Mouse (Mus musculus): Measurements from ENCODE around the gene Fam53b. TPM values are rescaled to one million over a fixed set of nuclear protein-coding genes. Genes with fewer than 3 reads are reported as not detected.

Gene Fam53b
- polyA plus RNA-seq, 1 experiment from 2014 or later, result 20.4 TPM

DNA sequence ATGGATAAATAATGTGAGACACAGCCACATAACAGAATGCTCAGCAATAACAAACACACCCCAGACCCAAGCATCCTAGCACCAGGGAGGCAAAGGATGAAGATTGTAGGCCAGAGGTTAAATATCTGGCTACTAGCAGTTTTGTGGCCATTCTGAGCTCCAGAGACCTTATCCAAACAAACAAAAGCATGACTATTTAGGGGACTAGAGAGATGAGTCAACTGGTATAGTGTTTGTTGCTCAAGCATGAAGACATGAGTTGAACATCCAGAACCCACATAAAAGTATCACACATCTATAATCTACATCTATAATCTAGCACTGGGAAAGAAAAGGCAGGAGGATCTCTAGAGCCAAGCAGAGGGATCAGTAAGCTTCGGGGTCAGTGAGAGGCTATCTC is 28.8 kb upstream of the Fam53b start:
- Histone ChIP-seq H3K4me3 (ENCODE audit: low read depth, low read length) (no peak overlapping the region), H3K9me3 (ENCODE audit: control insufficient read depth, low read length) (no peaks in the 10 kb centered on the region), H3K9ac (ENCODE audit: low read length) (no peak overlapping the region), H3K27ac (ENCODE audit: low read depth) (no peak overlapping the region), H3K4me2 (ENCODE audit: low read length) (no peak overlapping the region), H3K4me1 (replicated peaks; ENCODE audit: control insufficient read depth, insufficient read depth, low read length) (no peaks in the 10 kb centered on the region), H3K36me3 (ENCODE audit: control insufficient read depth, insufficient read depth, low read length) (peaks cover 59% of the 10 kb centered on the region), H3K27me3 (replicated peaks; ENCODE audit: control insufficient read depth, insufficient read depth, low read length) (no peaks in the 10 kb centered on the region)
- 84% methylated on average over 1 of the region's 1 CpGs for WGBS
- DNase-seq (ENCODE audit: low spot score), result no peak
- ATAC-seq (replicated peaks; ENCODE audit: low FRiP score, low TSS enrichment, low read depth), result no peak

DNA sequence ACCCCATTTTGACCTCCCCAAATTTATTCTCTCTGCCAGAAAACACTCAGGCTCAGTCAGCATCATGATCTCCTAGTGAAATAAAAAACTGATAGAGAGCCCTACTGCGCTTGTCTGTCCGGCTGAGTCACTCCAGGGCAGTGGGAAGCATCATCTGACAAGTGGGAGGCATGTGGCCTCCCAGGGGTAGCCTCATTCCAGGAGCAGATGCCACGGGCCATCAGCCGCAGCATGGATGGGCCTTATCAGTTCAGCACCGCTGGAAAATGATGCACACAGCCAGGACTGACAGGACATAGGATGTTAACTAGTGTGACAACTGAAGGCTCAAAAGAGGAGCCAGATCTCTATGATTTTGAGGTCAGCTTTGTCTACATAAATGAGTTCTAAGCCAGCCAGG is 27.6 kb upstream of the Fam53b start:
- DNase-seq (ENCODE audit: low spot score) (no peak), ATAC-seq (replicated peaks; ENCODE audit: low FRiP score, low TSS enrichment, low read depth) (no peak)
- no peaks in the 10 kb centered on the region for H3K27me3 ChIP-seq (replicated peaks; ENCODE audit: control insufficient read depth, insufficient read depth, low read length)
- no peak overlapping the region for H3K9ac ChIP-seq (ENCODE audit: low read length)
- no peak overlapping the region for H3K4me3 ChIP-seq (ENCODE audit: low read depth, low read length)
- H3K4me2 ChIP-seq (ENCODE audit: low read length), result no peak overlapping the region
- no peaks in the 10 kb centered on the region for H3K9me3 ChIP-seq (ENCODE audit: control insufficient read depth, low read length)
- H3K27ac ChIP-seq (ENCODE audit: low read depth), result no peak overlapping the region
- no peaks in the 10 kb centered on the region for H3K4me1 ChIP-seq (replicated peaks; ENCODE audit: control insufficient read depth, insufficient read depth, low read length)
- peaks cover 60% of the 10 kb centered on the region for H3K36me3 ChIP-seq (ENCODE audit: control insufficient read depth, insufficient read depth, low read length)
- WGBS, result 75% methylated on average over 5 of the region's 5 CpGs

DNA sequence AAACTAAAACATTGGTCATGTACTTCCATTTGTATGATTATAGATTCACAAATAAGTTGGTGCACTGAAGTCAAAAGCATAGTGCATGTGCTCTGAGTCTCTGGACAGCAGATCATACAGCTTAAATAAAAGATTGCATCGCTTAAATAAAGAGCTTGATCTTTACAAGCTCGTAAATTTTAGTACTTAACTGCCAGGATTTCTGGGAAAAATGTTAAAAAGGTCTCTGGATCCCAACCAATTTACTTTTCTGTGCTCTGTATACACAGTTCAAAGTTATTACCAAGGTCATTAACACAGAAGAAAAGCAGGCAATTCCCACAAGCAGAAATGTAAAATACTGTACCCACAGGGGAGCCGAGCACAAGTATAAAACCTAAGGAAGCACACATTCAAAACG is 17.3 kb upstream of the Fam53b start:
- Histone ChIP-seq H3K4me2 (ENCODE audit: low read length) (no peak overlapping the region), H3K9ac (ENCODE audit: low read length) (no peak overlapping the region), H3K4me3 (ENCODE audit: low read depth, low read length) (no peak overlapping the region), H3K27me3 (replicated peaks; ENCODE audit: control insufficient read depth, insufficient read depth, low read length) (no peaks in the 10 kb centered on the region), H3K4me1 (replicated peaks; ENCODE audit: control insufficient read depth, insufficient read depth, low read length) (no peaks in the 10 kb centered on the region), H3K27ac (ENCODE audit: low read depth) (no peak overlapping the region), H3K36me3 (ENCODE audit: control insufficient read depth, insufficient read depth, low read length) (peaks cover 59% of the 10 kb centered on the region), H3K9me3 (ENCODE audit: control insufficient read depth, low read length) (no peaks in the 10 kb centered on the region)
- DNase-seq (ENCODE audit: low spot score), result no peak
- ATAC-seq (replicated peaks; ENCODE audit: low FRiP score, low TSS enrichment, low read depth), result no peak
- 74% methylated on average over 4 of the region's 4 CpGs for WGBS

DNA sequence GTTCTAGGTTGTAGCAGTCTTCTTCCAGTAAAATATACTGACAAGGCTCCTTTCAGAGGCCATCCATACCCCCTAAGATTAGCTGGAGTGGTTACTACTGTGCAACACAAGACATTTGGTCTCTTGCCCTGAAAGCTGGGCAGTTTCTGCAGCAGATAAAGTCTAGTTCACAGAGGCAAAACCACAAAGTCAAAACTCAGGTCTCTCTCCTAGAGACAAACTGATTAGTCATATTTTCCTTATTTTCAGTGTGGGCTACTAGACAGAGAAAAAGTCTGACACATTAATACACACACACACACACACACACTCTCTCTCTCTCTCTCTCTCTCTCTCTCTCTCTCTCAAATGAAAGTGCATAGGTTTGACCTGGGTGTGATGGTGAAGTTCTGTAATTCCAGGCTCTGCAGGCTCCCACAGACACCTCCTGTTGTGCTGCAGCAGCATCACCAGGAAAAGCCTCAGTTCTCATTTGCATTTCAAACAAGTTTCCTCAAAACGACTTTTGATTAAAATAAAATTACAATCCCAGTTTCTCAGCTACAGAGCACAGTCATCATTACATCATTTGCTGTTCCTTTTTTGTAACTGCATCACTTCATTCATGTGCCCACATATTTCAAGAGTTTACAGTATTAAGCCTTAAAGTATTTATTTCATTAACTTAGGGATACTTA is 10.8 kb upstream of the Fam53b start:
- Histone ChIP-seq H3K36me3 (ENCODE audit: control insufficient read depth, insufficient read depth, low read length) (peaks cover 51% of the 10 kb centered on the region), H3K27ac (ENCODE audit: low read depth) (no peak overlapping the region), H3K4me1 (replicated peaks; ENCODE audit: control insufficient read depth, insufficient read depth, low read length) (no peaks in the 10 kb centered on the region), H3K27me3 (replicated peaks; ENCODE audit: control insufficient read depth, insufficient read depth, low read length) (no peaks in the 10 kb centered on the region), H3K9ac (ENCODE audit: low read length) (no peak overlapping the region), H3K9me3 (ENCODE audit: control insufficient read depth, low read length) (no peaks in the 10 kb centered on the region), H3K4me3 (ENCODE audit: low read depth, low read length) (no peak overlapping the region), H3K4me2 (ENCODE audit: low read length) (no peak overlapping the region)
- 24% methylated on average over 1 of the region's 1 CpGs for WGBS
- DNase-seq (ENCODE audit: low spot score) (no peak), ATAC-seq (replicated peaks; ENCODE audit: low FRiP score, low TSS enrichment, low read depth) (no peak)

DNA sequence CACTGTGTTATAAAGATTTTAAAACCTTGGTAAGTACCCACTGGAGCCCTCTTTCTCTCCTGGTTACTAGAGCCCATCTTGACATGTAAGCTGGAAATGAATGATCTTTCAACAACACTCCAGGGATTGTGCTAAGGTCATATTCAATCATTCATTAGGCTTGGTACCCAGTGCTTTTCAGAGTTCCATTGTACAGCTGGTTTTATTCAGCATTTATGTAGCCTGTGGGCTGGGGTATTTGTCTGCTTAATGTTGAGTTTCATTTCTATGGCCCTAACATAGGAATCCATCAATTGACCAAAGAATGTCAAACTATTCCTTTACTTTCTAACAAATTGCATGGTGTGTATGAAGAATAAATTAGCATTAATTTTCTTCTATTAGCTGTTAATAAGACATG is 10.1 kb upstream of the Fam53b start:
- peaks cover 51% of the 10 kb centered on the region for H3K36me3 ChIP-seq (ENCODE audit: control insufficient read depth, insufficient read depth, low read length)
- no peak overlapping the region for H3K4me3 ChIP-seq (ENCODE audit: low read depth, low read length)
- DNase-seq (ENCODE audit: low spot score) (no peak), ATAC-seq (replicated peaks; ENCODE audit: low FRiP score, low TSS enrichment, low read depth) (no peak)
- no peak overlapping the region for H3K9ac ChIP-seq (ENCODE audit: low read length)
- H3K4me1 ChIP-seq (replicated peaks; ENCODE audit: control insufficient read depth, insufficient read depth, low read length), result no peaks in the 10 kb centered on the region
- no peak overlapping the region for H3K4me2 ChIP-seq (ENCODE audit: low read length)
- no peaks in the 10 kb centered on the region for H3K9me3 ChIP-seq (ENCODE audit: control insufficient read depth, low read length)
- no peaks in the 10 kb centered on the region for H3K27me3 ChIP-seq (replicated peaks; ENCODE audit: control insufficient read depth, insufficient read depth, low read length)
- H3K27ac ChIP-seq (ENCODE audit: low read depth), result no peak overlapping the region

DNA sequence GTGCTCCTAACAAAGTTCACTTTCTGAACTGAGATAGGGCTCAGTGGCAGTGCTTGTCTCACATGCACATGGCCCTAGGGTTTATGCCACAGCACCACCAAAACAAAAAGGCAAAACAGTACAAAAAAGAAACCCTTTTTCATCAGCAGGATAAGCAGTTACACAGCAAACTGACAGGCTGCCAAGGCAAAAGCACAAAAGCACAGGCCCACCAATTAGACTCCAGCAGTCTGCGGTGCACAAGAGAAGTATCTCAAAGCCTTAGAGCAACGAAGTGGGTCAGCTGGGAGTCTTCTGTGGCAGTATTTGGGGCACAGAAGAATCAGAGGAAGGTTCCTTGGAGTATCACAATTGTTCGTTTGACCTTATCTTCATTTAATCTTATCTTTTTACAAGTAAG is 7.0 kb upstream of the Fam53b start:
- Histone ChIP-seq H3K4me3 (ENCODE audit: low read depth, low read length) (no peak overlapping the region), H3K36me3 (ENCODE audit: control insufficient read depth, insufficient read depth, low read length) (peaks cover 25% of the 10 kb centered on the region), H3K4me2 (ENCODE audit: low read length) (no peak overlapping the region), H3K27ac (ENCODE audit: low read depth) (no peak overlapping the region), H3K9me3 (ENCODE audit: control insufficient read depth, low read length) (no peaks in the 10 kb centered on the region), H3K27me3 (replicated peaks; ENCODE audit: control insufficient read depth, insufficient read depth, low read length) (no peaks in the 10 kb centered on the region), H3K9ac (ENCODE audit: low read length) (no peak overlapping the region), H3K4me1 (replicated peaks; ENCODE audit: control insufficient read depth, insufficient read depth, low read length) (no peaks in the 10 kb centered on the region)
- no peak for DNase-seq (ENCODE audit: low spot score)
- no peak for ATAC-seq (replicated peaks; ENCODE audit: low FRiP score, low TSS enrichment, low read depth)
- WGBS, result 84% methylated on average over 3 of the region's 3 CpGs

DNA sequence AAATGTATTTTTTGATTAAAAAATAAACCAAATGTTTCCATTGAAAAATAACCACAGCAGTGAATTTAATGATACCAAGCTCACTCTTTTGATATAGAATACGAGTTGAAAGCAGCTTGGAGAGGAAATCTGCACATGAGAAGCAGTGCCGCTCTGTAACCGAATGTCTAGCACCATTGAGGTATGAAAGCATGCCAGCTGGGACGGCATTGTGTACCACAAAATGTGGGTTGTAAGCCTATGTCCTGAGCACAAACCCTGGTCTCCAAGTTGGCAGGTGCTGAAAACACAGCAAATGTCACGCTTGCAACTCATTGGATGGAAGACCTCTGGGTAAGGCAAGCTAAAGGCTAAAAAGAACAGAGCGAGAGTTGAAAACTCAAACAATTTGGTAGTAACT is 3.4 kb upstream of the Fam53b start:
- H3K27ac ChIP-seq (ENCODE audit: low read depth), result no peak overlapping the region
- H3K9ac ChIP-seq (ENCODE audit: low read length), result no peak overlapping the region
- peaks cover 7% of the 10 kb centered on the region; the same call in 1 of the 2 replicates for H3K36me3 ChIP-seq (ENCODE audit: control insufficient read depth, insufficient read depth, low read length)
- no peaks in the 10 kb centered on the region for H3K27me3 ChIP-seq (replicated peaks; ENCODE audit: control insufficient read depth, insufficient read depth, low read length)
- H3K4me1 ChIP-seq (replicated peaks; ENCODE audit: control insufficient read depth, insufficient read depth, low read length), result peaks cover 8% of the 10 kb centered on the region
- H3K4me3 ChIP-seq (ENCODE audit: low read depth, low read length), result no peak overlapping the region
- no peaks in the 10 kb centered on the region for H3K9me3 ChIP-seq (ENCODE audit: control insufficient read depth, low read length)
- WGBS, result 95% methylated on average over 6 of the region's 6 CpGs
- DNase-seq (ENCODE audit: low spot score), result no peak
- ATAC-seq (replicated peaks; ENCODE audit: low FRiP score, low TSS enrichment, low read depth), result no peak
- no peak overlapping the region for H3K4me2 ChIP-seq (ENCODE audit: low read length)

DNA sequence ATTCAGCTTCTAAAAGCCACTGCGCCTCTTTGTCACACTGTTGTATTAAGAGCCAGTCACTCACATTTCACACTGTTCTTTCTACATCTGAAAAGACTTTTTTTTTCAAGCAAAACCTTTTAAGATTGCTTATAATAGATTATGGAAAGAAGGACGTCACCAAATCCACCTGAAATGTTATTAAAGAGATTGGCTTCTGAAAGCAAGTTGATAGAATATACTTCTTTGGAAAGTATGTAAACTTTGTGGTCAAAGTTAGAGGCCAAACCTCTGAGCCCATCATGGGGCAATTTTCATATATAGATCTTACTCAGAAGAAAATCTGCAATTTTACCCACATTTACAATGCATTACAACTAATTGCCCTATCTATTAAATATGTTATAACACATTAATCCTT is 2.8 kb upstream of the Fam53b start:
- DNase-seq (ENCODE audit: low spot score) (no peak), ATAC-seq (replicated peaks; ENCODE audit: low FRiP score, low TSS enrichment, low read depth) (no peak)
- no peaks in the 10 kb centered on the region for H3K9me3 ChIP-seq (ENCODE audit: control insufficient read depth, low read length)
- 76% methylated on average over 2 of the region's 2 CpGs for WGBS
- no peak overlapping the region for H3K9ac ChIP-seq (ENCODE audit: low read length)
- no peak overlapping the region for H3K4me2 ChIP-seq (ENCODE audit: low read length)
- peaks cover 13% of the 10 kb centered on the region for H3K4me1 ChIP-seq (replicated peaks; ENCODE audit: control insufficient read depth, insufficient read depth, low read length)
- H3K36me3 ChIP-seq (ENCODE audit: control insufficient read depth, insufficient read depth, low read length), result peaks cover 7% of the 10 kb centered on the region; the same call in 1 of the 2 replicates
- H3K27ac ChIP-seq (ENCODE audit: low read depth), result no peak overlapping the region
- no peaks in the 10 kb centered on the region for H3K27me3 ChIP-seq (replicated peaks; ENCODE audit: control insufficient read depth, insufficient read depth, low read length)
- H3K4me3 ChIP-seq (ENCODE audit: low read depth, low read length), result no peak overlapping the region

DNA sequence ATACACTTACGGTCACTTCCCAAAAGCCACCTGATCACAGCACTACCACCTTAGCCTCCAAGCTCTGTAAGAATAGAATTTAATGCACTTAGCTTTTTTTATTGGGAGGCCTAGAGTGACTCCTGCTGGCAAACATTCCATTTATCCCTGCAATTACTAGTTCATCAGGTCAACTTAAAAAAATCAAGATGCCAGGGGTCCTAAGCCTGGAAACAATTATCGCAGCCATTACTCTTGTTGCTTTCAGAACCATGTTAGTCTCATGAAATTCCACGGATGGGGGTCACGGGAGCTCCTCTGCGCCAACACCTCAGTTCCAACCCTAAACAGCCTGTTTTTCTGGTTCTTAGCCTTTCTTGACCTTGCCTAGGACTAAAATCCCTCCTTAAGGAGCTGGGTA is 1.4 kb upstream of the Fam53b start:
- WGBS, result 66% methylated on average over 5 of the region's 5 CpGs
- no peak overlapping the region for H3K27ac ChIP-seq (ENCODE audit: low read depth)
- ATAC-seq (replicated peaks; ENCODE audit: low FRiP score, low TSS enrichment, low read depth) (no peak), DNase-seq (ENCODE audit: low spot score) (no peak)
- peaks cover 1% of the 10 kb centered on the region; the same call in 1 of the 2 replicates for H3K36me3 ChIP-seq (ENCODE audit: control insufficient read depth, insufficient read depth, low read length)
- H3K4me3 ChIP-seq (ENCODE audit: low read depth, low read length), result no peak overlapping the region
- H3K9me3 ChIP-seq (ENCODE audit: control insufficient read depth, low read length), result no peaks in the 10 kb centered on the region
- H3K27me3 ChIP-seq (replicated peaks; ENCODE audit: control insufficient read depth, insufficient read depth, low read length), result no peaks in the 10 kb centered on the region
- H3K9ac ChIP-seq (ENCODE audit: low read length), result no peak overlapping the region
- H3K4me1 ChIP-seq (replicated peaks; ENCODE audit: control insufficient read depth, insufficient read depth, low read length), result peaks cover 25% of the 10 kb centered on the region
- H3K4me2 ChIP-seq (ENCODE audit: low read length), result no peak overlapping the region

Measured in intestine, embryonic 14.5 days (tissue).